Mouse (Mus musculus): ENCODE measurements around the gene Rpl37. TPM values are rescaled to one million over a fixed set of nuclear protein-coding genes. Genes with fewer than 3 reads are reported as not detected.
"Not testable (repeated sequence)": the region's sequence is repeated elsewhere in the genome, so short reads cannot be mapped to it uniquely, and the experiment has no call there.

Gene Rpl37
- total RNA-seq, 2 experiments from 2014 or later, result 526 to 531 TPM

DNA sequence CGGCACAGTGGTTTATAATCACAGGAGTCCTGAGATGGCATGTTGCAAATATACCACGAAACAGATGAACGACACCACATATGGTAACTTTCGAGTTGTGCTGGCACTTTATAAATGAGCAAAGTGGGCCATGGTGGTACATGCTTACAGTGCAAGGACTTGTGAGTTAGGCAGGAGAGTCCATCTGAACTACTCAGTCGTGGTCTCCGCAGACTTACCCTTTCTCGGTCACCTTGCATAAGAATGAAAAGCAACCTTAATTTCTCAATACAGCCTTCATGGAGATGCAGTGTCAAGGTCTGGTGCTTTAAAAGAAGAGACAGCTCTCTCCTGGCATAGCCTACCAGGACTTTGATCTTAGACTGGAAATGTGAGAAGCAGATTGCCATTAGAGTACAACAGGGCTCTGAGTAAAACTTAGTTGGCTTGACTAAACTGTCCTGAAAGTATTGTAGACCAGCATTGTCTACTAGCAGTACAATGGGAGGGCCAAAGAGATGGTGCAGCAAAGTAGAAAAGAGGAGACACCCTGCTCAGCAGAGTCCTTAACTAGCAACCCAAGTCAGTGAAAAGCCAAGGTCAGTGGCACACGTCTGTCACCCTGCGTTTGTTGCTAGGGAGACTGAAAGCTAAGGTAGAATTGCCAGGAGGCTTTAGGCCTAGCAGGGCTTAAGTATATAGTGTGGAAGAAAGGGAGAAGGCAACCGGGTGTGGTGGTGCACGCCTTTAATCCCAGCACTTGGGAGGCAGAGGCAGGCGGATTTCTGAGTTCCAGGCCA, 5.3 kb downstream of the Rpl37 start:
- DNase-seq (ENCODE audit: low spot score in 2 of 2), result no peak

DNA sequence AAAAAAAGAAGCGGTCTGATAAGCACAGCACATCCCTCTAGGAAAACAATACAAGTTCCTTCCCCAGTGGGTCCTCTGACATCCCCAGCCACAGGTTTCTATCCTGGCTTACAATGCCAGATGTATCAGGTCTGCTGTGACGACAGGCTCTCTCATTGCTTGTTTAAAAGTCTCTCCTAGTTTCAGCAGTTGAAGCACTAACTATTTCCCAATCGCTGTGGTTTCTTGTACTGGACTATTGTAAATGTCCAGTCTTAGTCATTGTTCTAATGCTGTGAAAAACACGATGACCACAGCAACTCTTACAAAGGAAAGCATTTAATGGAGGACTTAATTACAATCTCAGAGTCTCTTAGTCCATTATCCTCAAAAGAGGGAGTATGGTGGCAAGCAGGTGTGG, 10.0 kb downstream of the Rpl37 start:
- DNase-seq (ENCODE audit: low spot score in 2 of 2), result no peak

DNA sequence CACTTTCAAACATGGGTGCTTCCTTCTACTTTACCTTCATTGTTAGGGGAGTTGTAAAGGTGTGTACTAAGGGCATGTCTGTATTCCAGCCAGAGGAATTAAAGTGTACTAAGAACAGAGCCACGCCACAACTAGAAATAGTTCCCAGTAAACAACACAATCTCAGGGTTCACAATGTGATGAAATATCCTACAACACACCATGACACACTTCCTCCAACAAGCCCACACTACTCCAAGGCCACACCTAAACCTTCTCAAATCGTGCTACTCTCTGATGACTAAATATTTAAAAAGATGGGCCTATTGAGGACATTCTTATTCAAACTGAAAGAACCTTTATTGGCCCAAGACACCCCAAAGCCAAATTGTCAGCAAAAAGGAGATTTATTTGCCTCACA, 11.0 kb downstream of the Rpl37 start:
- DNase-seq (ENCODE audit: low spot score in 2 of 2), result no peak

DNA sequence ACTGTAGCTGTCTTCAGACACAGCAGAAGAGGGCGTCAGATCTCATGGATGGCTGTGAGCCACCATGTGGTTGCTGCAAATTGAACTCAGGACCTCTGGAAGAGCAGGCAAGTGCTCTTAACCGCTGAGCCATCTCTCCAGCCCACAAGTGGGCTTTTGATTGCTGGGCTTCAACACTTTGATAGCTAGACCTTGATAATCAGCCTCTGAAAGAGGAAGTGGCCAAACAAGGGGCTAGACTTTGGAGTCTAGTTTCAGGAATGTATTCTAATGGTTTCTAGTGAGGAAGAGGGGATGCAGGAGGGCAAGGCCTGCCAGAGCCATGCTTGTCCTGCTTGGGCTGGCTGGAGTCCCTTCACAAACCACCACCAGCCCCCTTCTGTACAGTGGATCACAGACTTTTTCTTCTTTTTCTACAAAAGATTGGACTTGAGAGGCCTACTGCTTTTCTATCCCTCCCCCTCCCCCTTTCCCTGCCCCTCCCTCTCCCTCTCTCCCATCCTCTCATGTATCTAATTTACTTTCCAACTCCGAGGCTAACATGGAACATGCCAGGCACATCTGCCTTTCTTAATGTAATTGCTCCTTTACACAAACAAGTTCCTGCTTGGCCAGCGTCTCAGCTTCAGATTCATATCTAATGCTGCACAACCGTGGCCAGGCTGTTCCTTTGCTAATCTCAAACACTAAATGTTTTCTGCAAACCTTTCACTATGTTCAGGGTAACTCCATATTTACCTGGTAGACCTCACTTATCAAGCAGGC, 11.9 kb downstream of the Rpl37 start:
- no peak for DNase-seq (ENCODE audit: low spot score in 2 of 2)

DNA sequence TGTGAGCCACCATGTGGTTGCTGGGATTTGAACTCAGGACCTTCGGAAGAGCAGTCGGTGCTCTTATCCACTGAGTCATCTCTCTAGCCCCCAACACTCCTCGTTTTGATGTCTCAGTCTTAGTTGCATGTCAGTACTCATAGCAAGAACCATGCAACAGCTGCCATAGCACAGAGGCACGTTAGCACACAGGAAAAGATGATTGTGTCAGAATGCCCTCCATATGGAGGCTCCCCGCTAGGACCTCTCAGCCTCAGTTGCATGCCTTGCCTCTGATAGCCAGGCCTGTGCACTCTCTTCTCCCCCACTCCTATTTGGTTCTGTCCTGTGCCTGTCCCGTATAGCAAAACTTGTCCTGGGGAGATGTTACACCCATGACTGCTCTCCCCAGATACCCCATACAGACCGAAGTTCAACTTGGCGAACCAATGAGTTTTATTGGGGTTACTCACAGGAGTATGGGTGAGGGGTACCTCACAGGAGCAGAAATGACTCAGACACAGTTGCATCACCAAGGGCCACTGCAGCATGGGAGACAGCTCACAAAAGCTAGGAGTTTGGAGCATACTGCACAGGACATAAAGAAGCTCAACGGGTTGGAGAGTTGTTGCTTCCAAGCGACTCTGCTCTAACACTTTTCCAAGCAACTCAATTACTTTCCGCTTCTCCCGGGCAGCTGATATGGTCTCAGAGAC, 12.8 kb downstream of the Rpl37 start:
- DNase-seq (ENCODE audit: low spot score in 2 of 2), result no peak

DNA sequence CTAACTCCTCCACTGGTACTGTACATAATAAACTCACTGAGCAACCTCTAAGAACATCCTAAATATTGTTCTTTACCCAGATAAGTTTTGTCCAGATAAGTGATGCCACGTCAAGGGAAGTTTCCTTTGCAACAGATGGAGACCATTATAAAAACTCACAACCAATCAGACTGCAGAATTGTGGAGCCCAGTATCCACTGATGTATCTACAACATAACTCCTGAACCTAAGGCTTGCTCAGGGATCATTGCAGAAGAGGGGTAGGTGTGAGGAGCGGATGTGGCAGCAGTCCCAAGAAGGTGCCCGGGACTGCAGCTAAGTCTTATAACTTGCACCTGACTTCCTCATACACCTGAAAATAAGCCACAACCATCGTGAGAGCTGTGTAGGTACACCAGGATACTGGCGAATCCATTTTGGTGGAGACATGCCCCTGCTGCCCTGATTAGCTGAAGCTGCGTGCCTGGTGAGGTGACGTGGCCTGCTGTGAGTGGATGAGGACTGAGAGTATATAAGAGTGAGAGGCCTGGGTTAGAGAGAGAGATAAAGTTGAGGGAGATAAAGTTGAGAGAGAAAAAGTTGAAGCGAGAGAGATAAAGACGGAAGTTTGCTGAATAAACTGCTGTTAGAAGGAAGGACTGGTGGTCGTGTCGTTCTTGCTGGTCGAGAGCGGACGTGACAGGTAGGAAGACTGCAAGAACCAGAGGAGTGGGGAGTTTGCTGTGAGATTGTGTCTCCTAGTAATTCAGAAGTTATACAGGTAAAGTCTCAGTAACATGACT, 14.6 kb downstream of the Rpl37 start:
- not testable (repeated sequence) for DNase-seq (ENCODE audit: low spot score in 2 of 2)

DNA sequence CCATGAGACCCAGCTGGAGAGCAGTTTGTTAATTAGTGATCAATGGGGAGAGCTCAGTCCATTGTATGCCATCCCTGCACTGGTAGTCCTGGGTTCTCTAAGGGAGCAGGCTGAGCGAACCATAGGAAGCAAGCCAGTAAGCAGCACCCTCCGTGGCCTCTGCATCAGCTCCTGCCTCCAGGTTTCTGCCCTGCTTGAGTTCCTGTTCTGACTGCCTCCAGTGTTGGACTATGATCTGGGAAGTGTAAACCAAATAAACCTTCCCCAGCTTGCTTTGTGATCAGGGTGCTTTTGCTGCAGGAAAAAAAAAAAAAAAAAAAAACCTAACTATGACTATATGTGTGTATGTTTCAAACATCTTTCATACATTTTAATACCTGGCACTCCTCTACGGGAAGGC, 16.9 kb downstream of the Rpl37 start:
- no peak for DNase-seq (ENCODE audit: low spot score in 2 of 2)

DNA sequence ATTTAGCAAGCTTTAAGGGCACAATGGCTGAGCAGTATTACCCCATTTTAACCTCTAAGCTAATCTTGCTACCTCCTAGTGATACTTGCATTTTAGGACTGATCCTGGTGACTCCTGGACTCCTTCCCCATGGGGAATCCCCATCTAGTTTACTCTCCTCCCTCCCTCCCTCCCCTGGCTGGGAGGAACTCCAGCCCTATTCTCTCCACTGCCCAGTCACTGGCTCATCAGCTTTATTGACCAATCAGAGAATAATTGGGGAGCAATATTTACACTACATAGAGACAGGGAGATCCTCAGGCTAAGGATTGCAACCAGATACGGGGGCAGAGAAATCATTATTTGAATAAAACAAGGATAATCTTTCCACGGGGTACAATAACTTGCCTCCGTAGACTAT, 17.7 kb downstream of the Rpl37 start:
- no peak for DNase-seq (ENCODE audit: low spot score in 2 of 2)

DNA sequence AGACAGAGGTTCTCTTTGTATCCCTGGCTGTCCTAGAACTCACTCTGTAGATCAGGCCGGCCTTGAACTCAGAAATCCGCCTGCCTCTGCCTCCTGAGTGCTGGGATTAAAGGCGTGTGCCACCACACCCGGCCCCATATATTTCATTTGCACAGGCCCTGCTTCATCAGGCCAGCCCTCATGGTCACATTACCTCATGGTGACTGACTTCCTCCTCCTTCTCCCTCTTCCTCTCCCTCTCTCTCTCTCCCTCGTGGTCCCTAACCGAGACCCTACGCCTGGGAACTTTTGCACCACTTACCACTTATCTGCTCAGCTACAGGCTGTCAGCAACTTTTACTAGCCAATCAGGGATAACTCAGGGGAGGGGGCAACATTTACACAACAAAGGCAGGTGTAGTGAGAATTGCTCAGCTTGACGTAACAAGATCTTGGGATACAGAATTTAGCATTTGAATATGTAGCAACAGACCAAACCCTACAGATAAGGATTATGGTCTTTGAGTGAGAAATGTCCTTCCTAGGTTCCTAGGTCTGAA, 18.6 kb downstream of the Rpl37 start:
- DNase-seq (ENCODE audit: low spot score in 2 of 2), result no peak

DNA sequence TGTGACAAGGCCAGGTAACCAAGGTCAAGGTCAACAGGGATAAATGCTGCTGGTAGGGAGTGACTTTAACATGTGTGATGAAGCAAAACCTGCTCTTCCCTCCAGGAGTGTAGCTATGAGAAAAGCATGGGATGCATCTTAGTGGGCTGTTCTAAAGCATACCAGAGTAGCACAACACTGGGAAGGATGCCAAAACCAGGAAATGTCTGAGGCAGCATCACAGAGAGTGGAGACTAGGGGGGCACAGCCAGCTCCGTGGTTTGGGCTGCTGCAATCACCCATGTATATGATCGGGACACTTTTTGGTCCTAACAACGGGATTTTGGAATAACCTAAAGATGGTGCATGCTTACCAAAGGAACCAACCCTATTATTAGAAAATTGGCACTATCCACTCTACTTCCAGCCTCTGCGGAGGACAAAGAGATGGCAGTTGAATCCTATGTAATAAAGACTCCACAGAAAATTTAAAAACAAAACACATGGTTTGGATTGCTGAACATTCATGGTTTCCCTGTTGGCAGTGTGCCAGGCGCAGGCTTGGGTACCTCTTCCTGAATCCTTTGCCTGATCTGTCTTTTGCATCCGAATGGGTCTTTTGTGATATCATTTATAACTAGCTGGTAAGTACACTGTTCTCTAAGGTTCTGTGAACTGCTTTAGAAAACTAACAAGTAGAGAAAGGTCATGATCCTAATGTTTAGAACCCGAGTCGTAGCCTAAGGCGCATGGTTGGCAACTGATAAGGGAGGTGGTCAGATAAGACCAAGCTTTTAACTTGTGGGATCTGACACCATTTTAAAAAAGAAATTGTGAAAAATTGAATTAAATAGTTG, 21.8 kb downstream of the Rpl37 start:
- DNase-seq (ENCODE audit: low spot score in 2 of 2), result no peak

DNA sequence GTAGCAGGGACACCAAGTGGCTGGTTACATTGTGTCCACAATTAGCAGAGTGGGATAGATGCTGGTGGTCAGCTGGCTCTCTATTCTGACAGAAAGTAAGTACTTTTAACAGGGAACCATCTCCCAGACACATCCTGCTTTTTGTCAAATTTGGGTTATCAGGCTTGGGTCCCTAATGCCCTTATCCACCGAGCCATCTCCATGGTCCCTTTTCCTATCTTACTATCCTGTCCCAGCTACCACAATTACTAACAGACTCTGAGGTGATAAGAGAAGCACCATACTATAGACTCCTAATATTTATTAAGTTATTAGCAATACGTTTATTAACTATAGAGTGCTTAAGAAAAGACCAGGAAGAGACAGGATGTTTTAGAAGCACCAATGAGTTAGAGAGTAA, 22.9 kb downstream of the Rpl37 start:
- no peak for DNase-seq (ENCODE audit: low spot score in 2 of 2)

DNA sequence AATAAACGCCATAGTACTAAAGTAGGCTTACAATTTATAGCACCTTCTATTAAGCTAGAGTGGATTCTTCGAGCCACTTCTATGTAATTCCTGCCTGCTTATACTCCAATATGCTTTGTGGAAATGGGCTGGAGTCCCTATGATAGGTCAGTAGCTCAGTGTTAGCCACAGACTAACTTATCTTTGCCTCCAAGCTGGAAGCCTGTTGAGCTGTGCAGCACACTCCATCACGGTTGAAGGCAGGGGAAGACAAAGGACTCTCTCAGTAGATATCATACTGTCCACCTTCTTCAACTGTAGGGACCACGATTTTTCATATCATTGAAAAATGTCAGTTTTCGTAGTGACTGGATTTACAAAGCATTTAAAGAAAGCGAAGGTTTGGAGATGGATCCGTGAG, 23.4 kb downstream of the Rpl37 start:
- DNase-seq (ENCODE audit: low spot score in 2 of 2), result no peak

DNA sequence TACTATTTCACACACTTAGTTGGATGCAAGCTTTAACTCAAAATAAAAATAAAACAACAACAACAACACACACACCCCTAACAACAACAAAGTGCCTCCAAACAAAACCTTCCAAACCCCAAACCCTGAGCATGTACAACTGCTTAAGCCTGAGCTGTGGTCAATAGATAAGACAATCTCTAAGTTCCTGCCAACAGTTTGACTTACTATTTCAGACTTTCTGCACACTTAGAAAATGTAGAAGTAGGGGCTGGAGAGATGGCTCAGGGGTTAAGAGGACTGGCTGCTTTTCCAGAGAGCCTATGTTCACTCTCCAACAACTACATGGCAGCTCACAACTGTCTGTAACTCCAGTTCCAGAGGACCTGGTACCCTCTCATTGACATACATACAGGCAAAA, 23.9 kb downstream of the Rpl37 start:
- DNase-seq (ENCODE audit: low spot score in 2 of 2), result no peak

DNA sequence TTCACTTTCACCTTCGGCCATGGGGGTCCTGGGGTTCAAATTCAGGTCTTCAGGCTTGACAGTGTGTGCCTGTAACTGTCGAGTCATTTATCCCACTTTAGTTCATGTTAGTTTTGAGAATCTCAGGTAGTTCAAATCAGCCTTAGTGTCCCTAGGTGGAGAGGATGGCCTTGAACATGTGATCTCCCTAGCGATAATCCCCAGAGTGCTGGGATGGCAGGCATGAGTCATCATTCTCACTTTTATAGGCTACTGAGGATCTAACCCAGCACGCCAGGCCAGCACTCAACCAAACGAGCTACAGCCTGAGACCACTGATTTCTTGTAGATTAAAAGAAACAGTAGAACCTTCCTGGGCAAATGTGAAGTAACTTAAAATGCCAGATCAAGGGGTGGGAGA, 25.6 kb downstream of the Rpl37 start:
- DNase-seq (ENCODE audit: low spot score in 2 of 2), result no peak

DNA sequence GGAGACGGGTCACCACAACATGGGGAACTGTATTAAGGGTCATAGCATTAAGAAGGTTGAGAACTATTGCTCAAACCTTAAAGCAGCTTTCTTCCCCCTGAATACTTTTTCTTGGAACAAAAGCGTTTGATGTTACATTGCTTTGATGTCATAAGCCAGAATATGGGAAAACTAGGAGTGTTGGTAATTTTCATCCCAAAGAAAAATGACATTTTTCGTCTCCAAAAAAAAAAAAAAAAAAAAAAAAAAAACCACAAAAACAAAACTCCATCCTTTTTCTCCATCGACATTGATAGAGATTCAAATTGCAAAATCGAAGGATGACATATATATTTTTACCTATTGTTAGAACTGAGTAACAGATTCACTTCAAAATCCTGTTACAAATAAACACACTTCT, 26.3 kb downstream of the Rpl37 start:
- no peak for DNase-seq (ENCODE audit: low spot score in 2 of 2)

DNA sequence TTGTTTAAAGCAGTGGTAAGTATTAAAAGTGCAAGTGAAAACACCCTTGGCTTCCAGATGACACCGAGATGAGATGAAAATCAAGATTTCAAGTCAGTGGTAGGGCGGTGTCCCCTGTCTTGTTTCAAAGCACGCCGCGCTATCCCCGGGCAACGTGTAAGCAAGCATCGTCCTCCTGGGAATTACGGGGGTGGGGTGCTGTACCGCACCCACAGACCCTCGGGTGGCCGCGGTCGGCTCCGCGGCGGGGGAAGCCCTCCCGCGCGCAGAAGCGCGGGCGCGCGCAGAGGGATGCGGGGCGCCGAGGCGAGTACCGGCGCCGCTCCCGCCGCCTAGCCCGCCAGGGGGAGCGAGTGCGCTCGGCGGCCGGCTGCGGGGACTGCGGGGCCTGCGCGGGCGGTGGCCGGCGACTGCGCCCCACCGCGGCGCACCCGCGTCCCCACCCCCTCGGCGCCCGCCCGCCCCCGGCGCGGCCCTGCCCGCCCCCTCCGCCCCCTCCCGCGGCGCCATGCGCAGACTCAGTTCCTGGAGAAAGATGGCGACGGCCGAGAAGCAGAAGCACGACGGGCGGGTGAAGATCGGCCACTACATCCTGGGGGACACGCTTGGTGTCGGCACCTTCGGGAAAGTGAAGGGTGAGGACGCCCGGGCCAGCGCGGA, 27.0 kb downstream of the Rpl37 start, which contains the start of gene Prkaa1:
Gene Prkaa1 (plus strand): TSS at position 501 of the 660 bp plus-strand sequence.
- peak; percentile 10 to 48 for DNase-seq (ENCODE audit: low spot score in 2 of 2)

DNA sequence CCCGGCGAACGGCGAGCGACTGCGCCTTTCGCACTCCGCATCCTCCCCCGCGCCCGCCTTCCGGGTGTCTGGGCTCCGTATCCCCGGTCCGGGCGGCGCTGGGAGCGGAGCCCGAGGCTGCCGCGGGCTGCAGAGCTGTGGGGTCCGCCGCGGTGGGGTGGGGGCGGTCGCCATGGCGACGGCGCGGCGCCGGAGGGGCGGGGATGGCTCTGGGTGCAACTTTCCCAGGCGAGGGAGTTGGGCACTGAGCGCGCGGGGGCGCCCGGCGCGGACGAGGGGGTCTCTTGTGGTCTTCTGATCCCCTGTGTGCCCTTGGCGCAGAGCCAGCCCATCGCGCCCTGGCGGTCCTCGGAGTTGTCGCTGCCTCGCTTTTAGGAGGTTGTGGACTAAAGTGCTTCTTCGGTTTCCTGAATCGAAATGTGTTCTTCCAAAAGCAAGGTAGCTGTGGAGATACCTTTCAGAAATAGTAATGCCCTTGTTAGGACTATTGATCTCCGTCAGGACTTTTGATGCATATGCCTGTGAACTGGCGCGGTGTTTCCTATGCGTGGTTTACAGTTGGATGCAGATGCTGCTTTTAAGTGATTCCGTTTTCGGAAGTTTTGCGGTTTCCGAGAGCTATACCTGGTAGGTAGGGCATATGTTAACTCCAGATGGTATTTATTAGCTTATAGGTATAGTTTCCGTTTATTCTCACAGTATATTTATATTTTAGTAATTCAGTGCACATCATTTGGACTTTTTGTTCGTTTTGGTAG, 27.8 kb downstream of the Rpl37 start:
- DNase-seq (ENCODE audit: low spot score in 2 of 2), result peak in 1 of 2 experiments; percentile 67

DNA sequence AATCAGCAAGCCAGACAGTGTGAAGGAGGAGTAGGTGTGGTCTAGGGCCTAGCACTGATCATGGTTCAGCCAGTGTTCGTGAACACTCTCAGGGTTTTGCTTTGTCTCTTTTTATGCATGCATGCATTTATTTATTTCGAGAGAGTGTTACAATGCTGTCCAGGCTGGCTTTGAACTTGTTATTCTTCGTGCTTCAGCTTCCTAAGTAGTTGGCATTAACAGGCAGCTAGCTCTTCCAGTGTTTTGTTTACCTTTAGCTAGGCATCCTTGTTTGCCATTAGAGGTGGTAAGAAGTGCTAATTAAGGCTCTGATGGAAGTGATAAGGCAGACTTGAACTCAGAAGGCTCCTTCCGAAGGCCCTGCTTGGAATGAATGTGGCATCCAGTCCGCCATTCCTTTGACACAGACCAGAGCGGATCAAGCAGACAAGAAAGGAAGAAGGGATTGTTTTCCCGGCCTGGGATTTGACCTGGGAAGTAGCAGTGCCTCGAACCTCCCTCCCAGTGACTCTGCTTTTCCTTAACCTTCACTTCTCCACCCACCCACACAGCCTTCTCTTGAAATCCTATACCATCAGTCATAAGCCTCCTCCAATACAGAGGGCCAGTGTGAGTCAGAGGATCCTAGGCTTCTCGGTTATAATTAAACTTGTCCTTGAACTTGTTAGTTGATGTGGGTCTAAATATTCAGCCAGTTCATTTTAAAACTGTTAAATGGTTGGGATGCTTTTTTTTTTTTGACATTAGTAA, 28.9 kb downstream of the Rpl37 start:
- no peak for DNase-seq (ENCODE audit: low spot score in 2 of 2)

All from adrenal gland, postnatal 4 days (tissue).